In the genomic region with DNA sequence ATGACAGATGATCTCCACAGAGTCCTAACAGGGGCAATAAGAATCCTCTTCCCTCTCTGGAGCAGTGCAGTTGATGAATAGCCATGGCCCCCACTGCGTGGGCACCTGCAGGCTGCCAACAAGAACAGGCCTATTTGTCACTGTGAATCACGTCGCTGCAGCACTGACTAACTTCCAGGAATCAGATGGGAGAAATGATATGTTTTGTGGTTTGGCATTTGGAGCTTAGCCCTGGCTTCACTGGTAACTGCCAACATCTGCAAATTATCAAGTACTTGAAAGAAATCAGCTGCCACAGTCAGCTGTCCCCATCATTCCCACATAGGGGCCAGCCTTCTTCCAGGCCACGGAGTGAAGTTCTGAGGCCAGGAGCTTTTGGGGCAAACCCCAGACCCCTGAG, we compare ENCODE assay signal across 9 mouse cellular contexts.
A peak's percentile ranks its signal among the peaks of the same experiment; 100 is the strongest.
DNase-seq lines count a peak whose midpoint lies in the region; ATAC-seq and TF ChIP-seq lines count a peak whose summit lies in the region.
"Had no signal": no experiment of that assay in that cellular context is flagged by ENCODE, and none has a peak within 500 bp of the region (broad histone marks: within the 10 kb centered on the region; RNA-seq: fewer than 3 reads in every experiment).

No protein-coding gene starts in this region.

- H3K4me2 ChIP-seq in intestine, embryonic 15.5 days (replicated peaks): no peak overlapping the region

- no peak overlapping the region for H3K27ac ChIP-seq in gastrocnemius, adult 2 months
- H3K27ac ChIP-seq in intestine, embryonic 15.5 days: no peak overlapping the region
- H3K27ac ChIP-seq: macrophage had no signal

- peak; percentile 51 for DNase-seq in gastrocnemius, adult 2 months
- no peak for DNase-seq in gastrocnemius, postnatal 36 days
- peak; percentile 40 for DNase-seq in right cerebral cortex, adult 18-20 months
- DNase-seq in right cerebral cortex, postnatal 14 days: no peak
- peak; percentile 96 for DNase-seq in fibroblast of lung, adult 2 months (ENCODE audit: low read depth)
- no peak for DNase-seq in retina, embryonic 14.5 days (ENCODE audit: low spot score)
- DNase-seq in urinary bladder, adult 18-20 months (ENCODE audit: low spot score in 2 of 2): no peak

- ATAC-seq in intestine, embryonic 15.5 days: no peak

- intact Hi-C loops in gastrocnemius, adult 2 months (cut with DNase I): no loop called here
- intact Hi-C loops in gastrocnemius, postnatal 36 days (cut with DNase I): no loop called here

- no peaks in the 10 kb centered on the region for H3K9me3 ChIP-seq in intestine, embryonic 15.5 days

- H3K27me3 ChIP-seq in intestine, embryonic 15.5 days (replicated peaks): no peaks in the 10 kb centered on the region

- WGBS in intestine, embryonic 15.5 days: 46% methylated on average over 4 of the region's 4 CpGs

- TF ChIP-seq CTCF in gastrocnemius, adult 2 months (IDR thresholded peaks at IDR 0.05): no peak

- H3K36me3 ChIP-seq in intestine, embryonic 15.5 days: no peaks in the 10 kb centered on the region

- H3K4me3 ChIP-seq in gastrocnemius, adult 2 months: no peak overlapping the region
- H3K4me3 ChIP-seq in intestine, embryonic 15.5 days (replicated peaks): no peak overlapping the region

- H3K9ac ChIP-seq in intestine, embryonic 15.5 days: no peak overlapping the region

- H3K4me1 ChIP-seq in intestine, embryonic 15.5 days (replicated peaks): peaks cover 17% of the 10 kb centered on the region

Comparison
In these comparisons a context has a peak if more than half of its experiments do, and no peak if none do; other contexts are left out.
1. DNase-seq: peak in gastrocnemius, adult 2 months (single experiment), right cerebral cortex, adult 18-20 months (single experiment) and fibroblast of lung, adult 2 months (single experiment); none in gastrocnemius, postnatal 36 days (0 of 2), right cerebral cortex, postnatal 14 days (single experiment), retina, embryonic 14.5 days (single experiment) and urinary bladder, adult 18-20 months (0 of 2).